Mouse (Mus musculus): ENCODE measurements around the gene Thap2. TPM values are rescaled to one million over a fixed set of nuclear protein-coding genes. Genes with fewer than 3 reads are reported as not detected.

Thap2 gene
- total RNA-seq (2021), result 1 to 10 TPM; 4.4 to 6.6 TPM
- long read RNA-seq, experiment 1, full-length matches to known transcripts, result 2 of 4 reads
- long read RNA-seq, experiment 1, partial matches to known transcripts, result 0 of 4 reads
- long read RNA-seq, experiment 1, other reads (novel, unspliced or antisense), result 2 of 4 reads
- long read RNA-seq, experiment 2, full-length matches to known transcripts, result 3 of 3 reads
- long read RNA-seq, experiment 2, partial matches to known transcripts, result 0 of 3 reads
- long read RNA-seq, experiment 2, other reads (novel, unspliced or antisense), result 0 of 3 reads

DNA sequence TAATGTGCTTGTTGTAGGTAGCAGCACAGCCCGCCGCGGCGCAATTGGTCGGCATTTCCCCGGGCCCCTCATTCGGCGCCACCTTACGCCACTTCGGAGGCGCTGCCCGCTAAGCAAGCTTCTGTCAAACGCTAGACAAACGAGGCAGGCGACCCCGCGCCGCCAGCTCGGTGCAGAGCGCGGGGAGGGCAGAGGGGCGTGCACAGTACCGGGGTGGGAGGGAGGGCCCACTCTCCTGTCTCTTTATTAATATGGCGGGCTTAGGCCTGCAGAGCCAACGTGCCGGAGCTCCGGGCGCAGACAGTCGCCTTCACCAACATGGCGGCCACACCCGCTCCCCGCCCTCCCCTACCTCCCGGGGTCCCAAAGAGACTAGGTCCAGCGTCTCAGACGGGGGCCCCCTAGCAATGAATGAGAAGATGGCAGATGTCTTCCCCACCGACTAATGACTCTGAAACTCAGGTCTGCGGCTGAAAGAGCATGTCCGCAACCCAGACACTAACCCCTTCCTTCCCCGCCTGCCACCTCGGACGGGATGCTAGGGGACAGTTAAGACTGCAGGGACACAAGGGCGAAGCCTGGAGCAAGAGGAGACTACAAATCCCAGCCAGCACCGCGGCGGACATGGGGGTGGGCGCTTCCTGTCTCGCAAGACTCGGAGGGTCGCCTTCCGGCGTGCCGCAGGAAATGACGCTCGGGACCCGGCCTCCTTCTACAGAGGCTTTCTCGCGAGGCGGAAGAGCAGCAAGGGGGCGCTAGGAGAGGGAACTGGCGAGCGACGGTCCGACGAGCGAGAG, at the start of gene Thap2, which contains the start of gene Zfc3h1:
TSS of gene Thap2 (minus strand) at position 223 of the 797 bp plus-strand sequence.
TSS of gene Zfc3h1 (plus strand) at position 739 of the 797 bp plus-strand sequence.
- peak; percentile 96 for DNase-seq
- intact Hi-C loops (cut with DNase I), result loop anchor here (2.0 to 10.0 kb wide), 2 partner anchors 62 to 130 kb away; partner anchors contain the start of gene Tbc1d15

DNA sequence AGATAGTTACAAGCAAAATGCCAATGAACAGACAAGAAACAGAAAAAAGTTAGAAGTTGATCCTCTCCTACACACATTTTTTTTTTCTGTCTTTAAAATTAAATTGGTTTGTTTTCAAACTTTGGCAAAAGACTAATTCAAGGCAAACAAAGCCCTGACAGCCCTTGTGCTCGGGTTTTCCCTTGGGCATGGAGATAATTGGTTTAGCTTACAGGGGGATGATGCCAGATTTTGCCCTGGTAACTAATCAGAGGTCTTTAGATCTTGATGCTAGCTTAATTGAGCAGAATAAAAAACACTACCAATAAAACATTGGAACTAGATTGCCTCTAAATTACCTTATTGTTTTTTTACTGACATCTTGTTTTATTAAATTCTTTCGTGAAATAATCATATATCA, 41.1 kb upstream of the Thap2 start:
- intact Hi-C loops (cut with DNase I), result loop anchor here (10.0 kb wide), 1 partner anchor 211 kb away; no protein-coding TSS in a partner anchor
- no peak for DNase-seq

DNA sequence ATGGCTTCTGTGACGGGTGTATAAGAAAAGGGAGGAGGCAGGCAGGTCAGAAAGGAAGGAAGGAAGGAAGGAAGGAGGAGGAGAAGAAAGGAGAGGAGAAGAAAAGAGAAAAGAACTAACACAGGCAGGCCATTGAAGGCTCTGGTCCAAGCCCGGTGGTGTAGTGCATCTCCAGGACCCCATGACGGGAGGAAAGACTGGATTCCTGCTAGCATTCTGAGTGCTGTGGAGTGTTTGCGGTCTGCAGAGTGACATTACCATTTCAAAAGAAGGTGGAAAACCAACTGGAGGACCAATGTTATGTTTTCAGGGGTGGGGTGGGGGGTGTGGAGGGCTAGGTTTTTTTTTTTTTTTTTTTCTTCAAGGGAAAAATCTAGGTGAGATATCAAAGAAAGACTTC, 37.7 kb upstream of the Thap2 start:
- intact Hi-C loops (cut with DNase I), result loop anchor here (10.0 kb wide), 1 partner anchor 207 kb away; no protein-coding TSS in a partner anchor
- no peak for DNase-seq

DNA sequence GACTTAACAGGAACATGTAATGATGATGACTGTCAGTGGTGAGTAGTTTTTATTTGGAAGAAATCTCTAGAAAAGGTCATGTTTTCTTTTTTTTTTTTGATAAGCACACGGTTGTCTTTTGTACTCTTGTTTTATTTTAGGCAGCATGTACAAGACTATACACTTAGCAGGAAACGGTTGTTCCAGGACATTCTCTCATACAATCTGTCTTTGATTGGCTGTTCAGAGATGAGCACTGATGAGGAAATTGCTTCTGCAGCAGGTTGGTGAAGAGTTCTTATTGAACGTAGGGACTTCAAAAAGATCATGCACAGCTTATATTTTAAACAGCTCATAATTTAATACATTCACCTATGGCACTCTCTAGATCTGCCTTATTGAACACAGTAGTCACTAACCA, 29.8 kb upstream of the Thap2 start:
- DNase-seq, result no peak
- intact Hi-C loops (cut with DNase I), result no loop called here

DNA sequence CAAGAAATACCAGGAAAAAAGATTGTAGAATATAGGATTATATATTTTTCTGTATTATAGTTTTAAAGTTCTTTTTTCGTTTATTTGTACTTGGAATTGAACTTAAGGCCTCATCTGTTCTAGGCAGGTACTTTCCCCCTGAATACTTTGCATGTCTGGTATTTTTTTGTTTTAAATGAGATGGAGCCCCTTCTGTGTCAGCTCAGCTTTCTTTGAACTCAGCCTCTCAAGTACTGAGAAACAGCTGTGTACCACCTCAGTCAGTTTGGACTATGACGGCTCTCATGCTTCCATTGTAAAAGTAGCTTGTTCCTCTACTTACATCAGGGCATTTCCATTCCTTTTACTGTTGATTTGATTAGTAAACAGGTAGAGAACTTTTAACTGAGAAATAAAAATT, 29.3 kb upstream of the Thap2 start:
- intact Hi-C loops (cut with DNase I), result no loop called here
- no peak for DNase-seq

DNA sequence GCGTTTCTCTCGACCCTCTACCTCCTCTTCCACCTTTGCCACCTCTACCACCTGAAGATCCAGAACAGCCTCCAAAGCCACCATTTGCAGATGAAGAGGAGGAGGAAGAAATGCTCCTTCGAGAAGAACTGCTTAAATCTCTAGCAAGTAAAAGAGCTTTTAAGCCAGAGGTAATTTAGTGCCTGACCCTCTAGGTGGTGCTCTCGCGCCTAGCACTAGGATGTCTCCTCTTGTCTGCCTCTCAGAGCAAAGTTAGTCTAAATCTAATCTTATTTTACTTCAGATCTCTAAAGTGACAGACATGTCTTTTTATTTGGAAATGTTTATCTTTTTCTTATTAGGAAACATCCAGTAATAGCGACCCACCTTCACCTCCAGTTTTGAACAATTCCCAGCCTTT, 22.1 kb upstream of the Thap2 start:
- DNase-seq, result peak; percentile 15 to 23
- intact Hi-C loops (cut with DNase I), result loop anchor here (10.0 kb wide), 1 partner anchor 208 kb away; no protein-coding TSS in a partner anchor

DNA sequence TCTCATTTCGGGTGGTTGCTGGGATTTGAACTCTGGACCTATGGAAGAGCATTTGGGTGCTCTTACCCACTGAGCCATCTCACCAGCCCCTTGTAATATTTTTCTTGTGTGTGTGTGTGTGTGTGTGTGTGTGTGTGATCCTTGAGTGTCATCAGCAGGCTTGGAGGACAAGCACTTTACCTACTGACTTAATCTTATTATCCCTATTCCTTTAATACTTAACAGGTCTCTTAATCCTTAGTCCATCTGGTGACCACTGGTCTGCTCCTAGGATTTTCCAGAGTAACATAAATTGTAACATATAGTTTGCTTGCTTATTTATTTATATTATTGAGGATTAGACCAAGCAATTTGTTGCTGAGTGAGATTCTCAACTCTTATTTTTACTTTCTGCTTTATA, 7.7 kb upstream of the Thap2 start:
- intact Hi-C loops (cut with DNase I), result loop anchor here (10.0 kb wide), 1 partner anchor 803 kb away; no protein-coding TSS in a partner anchor

DNA sequence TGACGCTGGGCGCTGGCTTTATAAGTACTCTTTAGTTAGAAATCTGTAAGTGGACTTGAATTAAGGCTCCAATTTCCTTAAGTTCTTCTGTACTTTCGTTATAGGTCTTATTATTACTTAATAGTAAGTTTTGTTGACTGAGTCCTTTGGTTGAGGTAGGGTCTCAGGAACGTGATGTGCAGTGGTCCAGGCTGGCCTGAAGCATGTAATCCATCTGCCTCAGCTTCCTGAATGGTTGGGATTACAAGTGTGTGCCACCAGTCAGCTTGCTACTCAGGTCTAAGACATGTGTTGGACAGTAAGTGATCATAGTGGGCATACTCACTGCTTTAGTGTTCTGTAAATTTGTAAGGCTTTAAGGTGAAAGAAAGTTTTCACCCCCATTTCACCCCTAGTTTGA, 6.8 kb upstream of the Thap2 start:
- intact Hi-C loops (cut with DNase I), result loop anchor here (10.0 kb wide), 1 partner anchor 804 kb away; no protein-coding TSS in a partner anchor
- DNase-seq, result no peak

More for the DNA sequence above, 7.7 kb upstream of the Thap2 start:
- no peak for DNase-seq

DNA sequence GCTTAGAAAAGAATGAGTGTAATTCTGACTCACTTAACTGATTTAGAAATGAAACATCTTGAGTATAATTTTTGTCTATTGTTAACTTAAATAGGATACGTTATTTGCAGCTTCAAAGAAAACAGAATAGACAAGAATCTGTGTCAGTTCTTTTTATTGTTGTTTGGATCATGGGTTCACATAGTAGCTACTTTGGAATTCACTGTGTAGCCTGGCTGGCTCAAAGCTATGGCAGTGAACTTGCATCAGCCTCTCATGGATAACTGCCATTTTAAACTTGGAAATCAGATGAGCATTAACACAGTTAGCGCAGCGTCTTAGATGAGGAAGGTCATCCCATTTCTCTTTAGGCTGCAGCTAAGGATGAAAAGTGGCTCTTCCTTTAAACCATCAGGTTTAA, 3.6 kb upstream of the Thap2 start:
- intact Hi-C loops (cut with DNase I), result loop anchor here (10.0 kb wide), 1 partner anchor 133 kb away; the partner anchor contains the start of gene Tbc1d15
- DNase-seq, result no peak

DNA sequence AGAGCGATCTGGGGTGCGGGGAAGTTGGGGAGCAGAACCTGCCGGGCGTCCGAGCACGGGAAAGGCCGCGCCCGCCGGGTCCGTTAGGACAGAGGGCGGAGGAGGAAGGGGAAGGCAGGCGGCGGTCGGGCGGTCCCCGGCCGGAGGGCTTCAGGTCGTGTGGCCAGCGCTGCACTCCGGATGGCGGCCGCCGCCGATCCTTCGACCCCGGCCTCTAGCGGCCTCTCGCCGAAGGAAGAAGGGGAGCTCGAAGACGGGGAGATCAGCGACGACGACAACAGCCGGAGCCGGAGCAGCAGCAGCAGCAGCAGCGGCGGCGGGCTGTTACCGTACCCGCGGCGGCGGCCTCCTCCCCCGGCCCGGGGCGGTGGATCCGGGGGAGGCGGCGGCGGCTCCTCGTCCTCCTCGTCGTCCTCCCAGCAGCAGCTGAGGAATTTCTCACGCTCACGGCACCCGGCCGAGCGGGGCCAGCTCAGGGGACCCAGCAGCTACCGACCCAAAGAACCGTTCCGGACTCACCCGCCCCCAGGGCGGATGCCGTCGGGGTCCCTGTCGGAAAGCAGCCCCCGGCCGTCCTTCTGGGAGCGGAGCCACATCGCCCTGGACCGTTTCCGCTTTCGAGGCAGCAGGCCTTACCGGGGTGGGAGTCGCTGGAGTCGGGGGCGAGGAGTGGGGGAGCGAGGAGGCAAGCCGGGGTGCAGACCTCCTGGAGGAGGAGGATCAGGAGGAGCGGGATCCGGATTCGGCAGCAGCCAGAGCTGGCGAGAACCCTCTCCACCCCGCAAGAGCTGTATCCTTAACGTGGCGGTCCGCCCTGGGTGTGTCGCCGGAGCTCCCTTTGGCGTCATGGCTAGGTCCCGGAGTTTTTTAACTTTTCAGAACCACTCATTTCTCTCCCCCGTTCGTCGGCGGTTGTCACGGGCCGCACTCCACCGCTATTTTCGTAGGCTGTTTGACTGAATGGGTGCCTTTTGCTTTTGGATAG, 1.1 kb upstream of the Thap2 start:
- peak; percentile 36 to 65 for DNase-seq
- intact Hi-C loops (cut with DNase I), result loop anchor here (2.0 to 10.0 kb wide), 2 partner anchors 63 to 131 kb away; partner anchors contain the start of gene Tbc1d15

DNA sequence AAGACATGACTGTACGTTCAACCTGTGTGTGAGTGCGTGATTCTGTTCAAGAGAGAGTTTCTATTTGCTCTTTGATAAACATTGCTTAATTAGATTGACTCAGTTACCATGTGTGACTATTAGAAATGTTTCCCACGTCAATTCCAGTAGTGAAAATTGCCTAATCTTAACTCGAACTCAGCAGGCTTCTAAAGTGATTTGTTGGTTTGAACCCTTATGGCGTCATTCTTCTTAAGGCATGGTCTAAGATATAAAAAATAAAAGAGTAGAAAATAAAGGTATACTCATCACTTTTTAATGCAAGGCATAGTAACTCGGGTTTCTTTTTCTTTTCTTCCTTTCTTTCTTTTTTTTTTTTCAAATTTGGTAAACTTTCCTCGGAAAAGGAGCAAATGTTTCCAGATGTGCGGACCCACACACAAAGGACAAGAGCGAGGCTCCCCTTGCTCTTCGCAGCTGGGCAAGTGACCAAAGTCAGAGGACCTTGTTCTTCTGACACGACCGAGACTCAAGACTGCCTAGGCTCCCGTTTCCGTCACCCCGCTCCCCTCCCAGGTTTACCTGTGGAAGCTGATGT, 511 bp downstream of the Thap2 start:
- DNase-seq, result no peak
- intact Hi-C loops (cut with DNase I), result loop anchor here (2.0 to 10.0 kb wide), 2 partner anchors 61 to 129 kb away; partner anchors contain the start of gene Tbc1d15

DNA sequence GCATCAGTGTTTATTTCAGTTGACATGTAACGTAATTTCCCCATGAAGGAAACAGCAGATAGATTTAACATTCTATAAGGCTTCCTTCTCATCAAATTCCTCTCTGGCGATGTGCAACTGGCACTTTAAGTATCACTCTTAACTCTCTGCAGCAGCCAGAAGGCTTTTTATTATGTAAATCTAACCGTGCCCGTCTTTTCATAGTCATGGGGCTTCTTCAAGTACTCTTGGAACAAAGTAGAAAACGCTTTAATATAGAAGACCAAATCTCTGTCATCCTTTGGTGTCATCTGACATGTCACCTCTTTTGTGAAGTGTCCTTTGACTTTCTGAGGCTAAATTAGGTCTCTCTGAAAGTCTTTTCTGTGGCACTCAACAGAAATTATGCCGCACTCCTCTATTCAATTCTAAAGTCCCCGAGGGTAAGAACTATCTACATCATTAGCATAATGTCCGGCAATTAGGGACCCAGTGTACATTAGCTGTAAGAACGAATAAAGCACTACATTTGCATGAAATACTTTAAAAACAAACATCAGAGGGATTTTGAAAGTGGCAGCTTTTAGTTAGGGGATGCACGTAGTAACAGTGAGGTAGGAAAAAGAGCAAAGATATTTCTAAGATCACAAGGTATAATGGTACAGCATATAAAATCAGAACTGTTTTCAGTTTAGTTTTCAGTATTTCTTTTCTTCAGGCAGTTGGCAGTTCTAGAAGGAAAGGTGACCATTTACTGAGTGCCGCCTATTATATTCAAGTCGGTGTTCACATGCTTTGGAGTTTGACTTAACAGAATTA, 1.2 kb downstream of the Thap2 start:
- intact Hi-C loops (cut with DNase I), result loop anchor here (10.0 kb wide), 1 partner anchor 128 kb away; the partner anchor contains the start of gene Tbc1d15
- no peak for DNase-seq

DNA sequence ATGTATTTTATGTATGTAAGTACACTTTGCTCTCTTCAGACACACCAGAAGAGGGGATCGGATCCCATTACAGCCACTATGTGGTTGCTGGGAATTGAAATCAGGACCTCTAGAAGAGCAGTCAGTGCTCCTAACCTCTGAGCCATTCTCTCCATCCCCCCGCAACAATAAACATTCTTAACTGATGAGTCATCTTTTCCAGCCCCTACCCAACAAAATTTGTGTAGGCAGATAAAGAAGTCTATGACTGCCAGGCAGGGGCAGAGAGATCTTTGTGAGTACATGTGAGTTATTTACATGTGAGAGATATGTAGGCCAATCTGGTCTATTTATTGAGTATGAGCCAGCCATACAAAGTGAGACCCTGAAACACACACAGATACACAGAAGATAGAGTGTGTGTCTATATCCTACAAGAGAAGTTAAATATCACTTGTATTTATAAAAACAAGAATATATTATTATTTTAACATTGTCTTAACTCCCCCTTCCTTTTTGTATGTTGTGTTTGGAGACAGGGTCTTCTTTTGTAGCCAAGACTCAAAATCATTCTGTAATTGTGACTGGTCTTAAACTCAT, 2.6 kb downstream of the Thap2 start:
- intact Hi-C loops (cut with DNase I), result loop anchor here (10.0 kb wide), 1 partner anchor 127 kb away; the partner anchor contains the start of gene Tbc1d15
- no peak for DNase-seq

DNA sequence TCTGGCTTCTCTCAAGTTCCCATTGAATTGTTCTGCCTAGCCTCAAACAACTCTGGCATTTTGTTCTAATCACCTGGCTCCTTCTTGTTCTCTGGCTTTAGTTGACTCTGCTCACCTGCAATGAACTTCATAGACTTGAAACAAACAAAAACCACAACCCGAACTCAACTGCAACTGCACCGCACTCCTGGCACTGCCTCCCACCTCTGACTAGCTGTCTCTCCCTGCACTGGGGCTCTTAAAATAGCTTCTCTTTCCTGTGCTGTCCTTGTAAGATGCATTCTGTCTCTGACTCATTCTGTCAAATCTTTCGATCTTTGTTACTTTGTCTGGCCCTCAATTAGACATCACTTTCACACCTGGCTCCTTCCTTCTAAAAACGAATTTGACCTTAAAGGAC, 21.1 kb downstream of the Thap2 start:
- intact Hi-C loops (cut with DNase I), result no loop called here
- no peak for DNase-seq

DNA sequence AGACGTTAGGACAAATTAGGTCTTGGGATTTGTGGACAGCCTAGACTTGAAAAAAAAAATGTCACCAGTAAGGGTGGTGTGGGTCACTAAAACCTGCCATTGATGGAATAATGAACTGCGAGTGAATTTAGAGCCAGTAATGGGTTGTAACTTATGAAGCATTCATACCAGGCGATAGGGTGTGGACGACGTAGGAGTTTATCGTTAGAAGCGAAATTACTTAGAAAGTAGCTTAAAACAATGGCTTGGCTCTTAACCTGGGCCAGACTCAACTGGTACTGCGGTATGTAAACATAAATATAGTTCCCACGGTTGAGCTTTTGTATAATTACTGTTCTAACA, 21.6 kb downstream of the Thap2 start:
- intact Hi-C loops (cut with DNase I), result no loop called here
- no peak for DNase-seq

DNA sequence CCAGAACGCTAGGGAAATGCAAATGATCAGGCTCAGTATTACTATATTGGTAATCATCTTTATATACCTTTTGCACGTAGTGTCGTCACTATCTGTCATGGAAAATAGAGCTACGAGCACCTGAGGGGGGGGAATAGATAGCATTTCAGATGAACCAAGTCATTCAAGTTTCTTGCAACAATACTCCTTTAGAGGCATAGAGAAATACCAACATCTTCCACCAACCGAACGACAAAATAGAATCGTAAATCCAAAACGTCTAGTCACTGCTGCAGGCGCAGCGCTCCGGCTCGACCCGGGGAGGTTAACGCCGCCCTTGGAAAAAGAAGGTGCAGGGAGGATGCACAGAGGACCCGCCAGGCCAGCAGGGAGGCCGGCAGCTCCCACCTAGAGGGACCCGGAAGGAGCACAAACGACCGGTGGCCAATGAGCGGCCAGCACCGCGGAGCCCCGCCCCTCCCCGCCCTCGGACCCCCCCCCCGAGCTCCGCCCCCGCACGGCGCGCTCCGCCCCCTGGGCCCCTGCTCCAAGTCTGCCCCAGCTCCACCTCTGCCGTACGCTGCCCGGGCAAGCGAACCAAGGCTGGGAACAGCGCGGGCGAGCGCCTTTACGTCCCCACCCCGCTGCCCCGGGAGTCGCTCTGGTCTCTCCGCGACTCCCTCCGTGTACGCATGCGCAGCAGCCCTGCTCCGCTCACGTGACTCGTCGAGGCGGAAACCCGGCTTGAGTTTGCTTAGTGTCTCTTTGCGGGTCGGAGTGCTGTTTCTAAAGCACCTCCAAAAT, 22.2 kb downstream of the Thap2 start, which contains the start of gene Tmem19:
TSS of gene Tmem19 (minus strand) at position 662 of the 783 bp plus-strand sequence.
- peak; percentile 93 to 96 for DNase-seq
- intact Hi-C loops (cut with DNase I), result no loop called here

DNA sequence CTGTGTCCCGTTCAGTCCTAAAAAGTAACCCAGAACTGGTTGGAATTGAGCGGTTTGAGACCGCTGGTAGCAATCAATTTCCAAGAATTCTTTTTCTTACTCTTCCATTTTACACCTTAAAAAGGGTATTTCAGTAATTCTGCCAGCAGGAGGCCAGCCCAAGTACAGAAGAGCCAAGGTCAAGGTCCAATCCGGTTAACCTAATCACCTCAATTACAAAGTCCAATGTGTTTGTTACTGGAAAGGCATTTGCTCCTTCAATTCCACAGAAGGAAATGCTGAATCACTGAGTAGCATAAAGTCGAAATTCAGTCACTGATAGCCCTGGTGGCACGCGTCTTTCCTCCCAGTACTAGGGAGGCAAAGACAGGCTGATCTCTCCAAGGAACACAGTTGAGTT, 25.2 kb downstream of the Thap2 start:
- no peak for DNase-seq
- intact Hi-C loops (cut with DNase I), result loop anchor here (2.0 kb wide), 1 partner anchor 20 kb away; no protein-coding TSS in a partner anchor
